Mouse (Mus musculus) forebrain, embryonic 10.5 days (tissue): ENCODE measurements around the gene Allc. TPM values are rescaled to one million over a fixed set of nuclear protein-coding genes. Genes with fewer than 3 reads are reported as not detected.
A peak's percentile ranks its signal among the peaks of the same experiment; 100 is the strongest.

Source experiments
- DNase-seq: peaks from one replicate; pipeline ENCODE4 v3.0.0-alpha.2; 2017; ENCODE audit warnings: low spot score; ENCODE audit errors: extremely low spot score
- H3K27ac ChIP-seq: fragments of 300-500 bp; sonication (generic); 2 replicates; pipeline ENCODE4 v1.5.1; 2016; ENCODE audit warnings: mild to moderate bottlenecking
- H3K27me3 ChIP-seq: fragments of 300-500 bp; sonication (generic); 2 replicates; pipeline ENCODE4 v1.6.1; 2016; ENCODE audit warnings: mild to moderate bottlenecking; ENCODE audit not compliant: poor library complexity, severe bottlenecking
- H3K36me3 ChIP-seq: fragments of 300-500 bp; sonication (generic); replicated peaks from 2 replicates; pipeline ENCODE4 v1.6.1; 2016; ENCODE audit warnings: mild to moderate bottlenecking, moderate library complexity
- H3K4me1 ChIP-seq: fragments of 300-500 bp; sonication (generic); 2 replicates; pipeline ENCODE4 v1.6.1; 2016
- H3K4me3 ChIP-seq: fragments of 300-500 bp; sonication (generic); 2 replicates; pipeline ENCODE4 v1.5.1; 2016; ENCODE audit warnings: mild to moderate bottlenecking, moderate library complexity
- H3K9me3 ChIP-seq: fragments of 300-500 bp; sonication (generic); 2 replicates; pipeline ENCODE4 v1.6.1; 2016; ENCODE audit warnings: mild to moderate bottlenecking, moderate library complexity
- WGBS: fragments of 180-500 bp; shearing (Covaris S2); methylation state at CpG from one replicate; pipeline ENCODE4 v1.1.7; 2016; 5-methylcytosine and 5-hydroxymethylcytosine counted together
- polyA plus RNA-seq: library from polyadenylated mRNA; unstranded; fragments of >200 nt; fragmentation: Nextera tagmentation; extraction: Ambion mirVana; gene quantifications from 2 replicates; pipeline ENCODE4 v1.2.1, GENCODE M21; 2016

Gene Allc
- polyA plus RNA-seq, 1 experiment from 2014 or later: not detected

GRCm38 (mm10) chr12:28603494-28603893 is 21.2 kb upstream of the Allc start:
- H3K36me3 ChIP-seq: no peaks in the 10 kb centered on the region
- no peak overlapping the region for H3K27ac ChIP-seq
- H3K27me3 ChIP-seq: no peaks in the 10 kb centered on the region
- H3K4me3 ChIP-seq: no peak overlapping the region
- H3K4me1 ChIP-seq: peaks cover 25% of the 10 kb centered on the region
- WGBS: 89% methylated on average over 1 of the region's 1 CpGs
- no peaks in the 10 kb centered on the region for H3K9me3 ChIP-seq
- DNase-seq: no peak

GRCm38 (mm10) chr12:28602259-28602658 is 19.9 kb upstream of the Allc start:
- H3K27me3 ChIP-seq: no peaks in the 10 kb centered on the region
- WGBS: 20% methylated on average over 4 of the region's 4 CpGs
- H3K4me1 ChIP-seq: peaks cover 15% of the 10 kb centered on the region
- DNase-seq: no peak
- H3K9me3 ChIP-seq: no peaks in the 10 kb centered on the region
- H3K36me3 ChIP-seq: no peaks in the 10 kb centered on the region
- peak overlapping the region; percentile 48; the same call in 1 of the 2 replicates for H3K27ac ChIP-seq
- H3K4me3 ChIP-seq: no peak overlapping the region

- WGBS: 58% methylated on average over 2 of the region's 2 CpGs
- H3K4me3 ChIP-seq: no peak overlapping the region
- H3K4me1 ChIP-seq: peaks cover 15% of the 10 kb centered on the region
- no peak overlapping the region for H3K27ac ChIP-seq
- H3K27me3 ChIP-seq: no peaks in the 10 kb centered on the region
- H3K9me3 ChIP-seq: no peaks in the 10 kb centered on the region
- no peak for DNase-seq
- no peaks in the 10 kb centered on the region for H3K36me3 ChIP-seq
These were observed 16.2 kb upstream of the Allc start for GRCm38 (mm10) chr12:28598526-28598991.

GRCm38 (mm10) chr12:28598110-28598509 is 15.8 kb upstream of the Allc start:
- H3K4me1 ChIP-seq: peaks cover 15% of the 10 kb centered on the region

GRCm38 (mm10) chr12:28597699-28598098 is 15.4 kb upstream of the Allc start:
- Histone ChIP-seq H3K27me3 (no peaks in the 10 kb centered on the region), H3K36me3 (no peaks in the 10 kb centered on the region), H3K4me3 (no peak overlapping the region), H3K9me3 (no peaks in the 10 kb centered on the region), H3K4me1 (peaks cover 15% of the 10 kb centered on the region), H3K27ac (no peak overlapping the region)
- 94% methylated on average over 9 of the region's 9 CpGs for WGBS
- no peak for DNase-seq

More at GRCm38 (mm10) chr12:28598110-28598509, 15.8 kb upstream of the Allc start:
- H3K9me3 ChIP-seq: no peaks in the 10 kb centered on the region
- DNase-seq: no peak
- H3K4me3 ChIP-seq: no peak overlapping the region
- WGBS: 69% methylated on average over 3 of the region's 3 CpGs
- H3K27ac ChIP-seq: no peak overlapping the region
- no peaks in the 10 kb centered on the region for H3K36me3 ChIP-seq
- H3K27me3 ChIP-seq: no peaks in the 10 kb centered on the region

DNA sequence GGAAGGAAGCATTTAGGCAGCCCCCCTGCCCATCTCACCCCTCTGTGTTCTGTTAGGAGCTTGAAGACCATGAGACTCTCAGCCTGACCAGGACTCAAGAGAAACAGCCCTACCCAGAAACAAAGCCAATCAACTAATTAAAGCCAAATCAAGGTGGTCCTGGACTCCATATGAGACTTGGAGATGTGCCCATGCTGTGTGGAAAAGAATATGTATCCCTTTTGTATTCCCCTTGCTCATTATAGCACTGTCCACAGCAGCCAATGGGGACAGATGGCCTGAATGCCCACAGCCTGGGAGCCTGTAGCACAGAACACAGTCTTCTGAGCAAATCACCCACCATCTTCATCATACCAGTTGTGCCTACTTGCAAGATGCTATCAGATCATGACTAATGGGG is 14.5 kb upstream of the Allc start:
- 0 out of 2 replicates have a peak, but pooled peaks cover 2% of the 10 kb centered on the region for H3K27me3 ChIP-seq
- H3K36me3 ChIP-seq: no peaks in the 10 kb centered on the region
- H3K27ac ChIP-seq: no peak overlapping the region
- no peaks in the 10 kb centered on the region for H3K9me3 ChIP-seq
- DNase-seq: no peak
- H3K4me3 ChIP-seq: no peak overlapping the region
- peaks cover 6% of the 10 kb centered on the region for H3K4me1 ChIP-seq

- Histone ChIP-seq H3K4me3 (no peak overlapping the region), H3K27me3 (peaks cover 38% of the 10 kb centered on the region), H3K9me3 (no peaks in the 10 kb centered on the region), H3K4me1 (peaks cover 15% of the 10 kb centered on the region; the same call in 1 of the 2 replicates), H3K36me3 (no peaks in the 10 kb centered on the region), H3K27ac (no peak overlapping the region)
- WGBS: 57% methylated on average over 13 of the region's 13 CpGs
- DNase-seq: no peak
These were observed 8.1 kb upstream of the Allc start for GRCm38 (mm10) chr12:28590428-28590827.

DNA sequence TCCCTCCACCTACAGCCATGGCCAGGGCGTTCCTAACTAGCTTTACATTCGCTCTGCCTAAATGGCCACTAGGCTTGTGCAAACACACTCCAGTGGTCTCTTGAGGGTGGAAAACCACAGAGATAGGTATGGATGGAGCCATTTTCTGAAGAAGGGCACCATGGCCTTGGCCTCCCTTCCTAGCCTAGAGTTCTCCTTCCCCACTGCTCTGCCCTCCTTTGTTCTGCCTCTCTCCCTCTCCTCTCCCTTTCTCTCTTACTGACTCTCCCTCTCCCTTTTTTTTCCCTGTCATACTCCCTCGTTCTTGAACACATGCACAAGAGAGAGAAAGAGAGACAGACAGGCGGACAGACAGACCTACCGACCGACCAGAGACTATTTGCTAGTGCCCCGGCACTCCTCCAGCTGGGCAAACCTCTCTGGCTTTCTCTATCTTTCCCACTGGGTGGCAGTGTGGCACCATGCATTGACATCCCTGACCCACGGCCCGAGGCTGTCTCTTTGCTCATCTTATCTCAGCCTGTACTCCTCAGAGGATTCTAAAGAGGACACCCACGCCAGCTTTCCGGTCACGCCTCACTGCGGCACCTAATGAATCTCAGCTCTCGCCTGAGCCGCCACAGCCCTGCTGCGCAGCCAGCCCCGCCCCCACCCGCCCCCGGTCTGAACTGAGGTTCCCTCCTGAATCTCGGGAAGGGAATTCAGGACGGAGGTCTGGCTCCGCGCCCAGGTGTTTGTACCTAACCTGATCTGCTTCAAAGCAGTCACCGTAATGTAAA is 7.0 kb upstream of the Allc start:
- peak; percentile 83 for DNase-seq
- peak overlapping the region; percentile 75 for H3K27ac ChIP-seq
- H3K27me3 ChIP-seq: peaks cover 38% of the 10 kb centered on the region
- WGBS: 10% methylated on average over 24 of the region's 24 CpGs
- H3K4me1 ChIP-seq: peaks cover 15% of the 10 kb centered on the region; the same call in 1 of the 2 replicates
- H3K36me3 ChIP-seq: no peaks in the 10 kb centered on the region
- peak overlapping the region; percentile 58 for H3K4me3 ChIP-seq
- H3K9me3 ChIP-seq: no peaks in the 10 kb centered on the region

DNA sequence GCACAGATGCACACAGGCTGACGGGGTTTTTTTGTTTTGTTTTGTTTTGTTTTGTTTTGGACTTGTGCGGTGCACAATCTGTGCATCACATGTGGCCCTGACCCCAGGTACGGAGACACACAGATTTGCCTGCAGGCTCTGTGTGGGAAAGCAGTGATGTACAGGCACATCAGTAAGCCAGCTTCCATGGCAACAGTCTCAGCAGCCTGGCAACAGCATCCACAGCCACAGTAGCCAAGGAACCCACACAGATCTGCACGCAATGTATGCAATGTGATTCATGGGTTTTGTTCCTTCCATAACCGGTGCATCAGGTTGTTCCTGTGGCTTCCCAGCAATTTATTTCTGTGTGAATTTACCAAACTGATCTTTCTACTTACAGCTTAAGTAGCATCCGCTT is 5.6 kb upstream of the Allc start:
- Histone ChIP-seq H3K36me3 (no peaks in the 10 kb centered on the region), H3K4me3 (no peak overlapping the region), H3K27ac (no peak overlapping the region), H3K9me3 (no peaks in the 10 kb centered on the region), H3K27me3 (peaks cover 38% of the 10 kb centered on the region), H3K4me1 (peaks cover 15% of the 10 kb centered on the region; the same call in 1 of the 2 replicates)
- DNase-seq: no peak
- WGBS: 86% methylated on average over 6 of the region's 6 CpGs

DNA sequence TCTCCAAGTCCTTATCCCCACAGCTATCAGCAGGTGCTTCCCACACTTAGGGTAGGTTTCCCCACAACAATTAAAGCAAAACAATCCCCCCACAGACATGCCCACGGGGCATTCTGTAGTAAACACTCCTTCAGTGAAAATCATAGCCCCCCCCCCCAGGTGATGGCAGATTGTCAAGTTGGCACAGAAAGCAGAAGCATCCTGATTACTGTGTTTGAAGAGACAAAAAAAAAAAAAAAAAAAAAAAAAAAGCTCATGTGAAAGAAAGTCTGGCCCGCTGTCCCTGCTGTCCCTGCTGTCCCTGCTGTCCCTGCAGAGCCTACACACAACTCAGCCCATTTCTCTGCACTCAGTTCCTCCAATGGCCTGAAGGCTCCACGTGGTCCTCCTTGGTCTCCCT is 1.7 kb upstream of the Allc start:
- WGBS: 71% methylated on average over 3 of the region's 3 CpGs

GRCm38 (mm10) chr12:28579132-28579531 is 3.2 kb downstream of the Allc start:
- Histone ChIP-seq H3K36me3 (no peaks in the 10 kb centered on the region), H3K27me3 (no peaks in the 10 kb centered on the region), H3K4me3 (no peak overlapping the region), H3K4me1 (no peaks in the 10 kb centered on the region), H3K9me3 (peaks cover 7% of the 10 kb centered on the region; the same call in 1 of the 2 replicates), H3K27ac (no peak overlapping the region)
- DNase-seq: peak; percentile 28
- 37% methylated on average over 4 of the region's 4 CpGs for WGBS

More for the DNA sequence above, 1.7 kb upstream of the Allc start:
- H3K4me3 ChIP-seq: no peak overlapping the region
- no peaks in the 10 kb centered on the region for H3K36me3 ChIP-seq
- peaks cover 2% of the 10 kb centered on the region; the same call in 1 of the 2 replicates for H3K4me1 ChIP-seq
- H3K27ac ChIP-seq: no peak overlapping the region
- no peaks in the 10 kb centered on the region for H3K9me3 ChIP-seq
- H3K27me3 ChIP-seq: peaks cover 13% of the 10 kb centered on the region
- no peak for DNase-seq

GRCm38 (mm10) chr12:28578147-28578546 is 4.2 kb downstream of the Allc start:
- WGBS: 91% methylated on average over 3 of the region's 3 CpGs
- Histone ChIP-seq H3K27ac (no peak overlapping the region), H3K27me3 (no peaks in the 10 kb centered on the region), H3K4me1 (no peaks in the 10 kb centered on the region), H3K4me3 (no peak overlapping the region), H3K36me3 (no peaks in the 10 kb centered on the region), H3K9me3 (peaks cover 10% of the 10 kb centered on the region; the same call in 1 of the 2 replicates)
- DNase-seq: no peak

DNA sequence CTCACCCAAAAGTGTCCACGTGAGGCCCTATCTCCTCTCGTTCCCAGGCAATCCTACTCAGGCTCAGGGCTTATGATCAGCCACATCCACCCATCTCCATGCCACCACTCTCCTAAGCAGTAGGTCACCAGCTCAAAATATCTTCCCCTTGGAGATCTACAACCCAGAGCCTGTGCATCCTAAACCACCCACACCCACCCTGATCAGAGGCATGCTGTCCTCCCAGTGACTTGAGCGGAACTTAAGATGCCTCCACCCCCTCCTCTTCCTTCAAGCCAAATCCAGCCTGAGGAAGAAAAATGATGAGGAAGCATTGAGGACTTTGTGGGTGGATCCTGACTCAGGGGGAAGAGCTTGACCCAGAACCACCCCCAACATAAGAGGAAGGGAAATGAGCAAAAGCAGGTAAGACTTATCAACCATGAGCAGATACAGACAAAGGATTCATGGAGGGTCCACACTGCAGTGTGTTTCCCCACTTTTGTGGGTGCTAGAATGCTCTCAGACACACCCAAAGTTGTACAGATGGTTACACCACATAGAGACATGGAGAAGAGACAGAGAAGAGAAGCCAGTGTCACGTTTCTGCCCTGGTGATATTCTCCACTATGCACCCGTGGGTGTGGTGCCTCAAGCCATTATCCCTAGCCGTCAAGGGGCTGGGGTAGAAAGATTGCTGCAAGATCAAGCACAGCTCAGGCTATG is 6.8 kb downstream of the Allc start:
- DNase-seq: no peak
- Histone ChIP-seq H3K27ac (no peak overlapping the region), H3K27me3 (no peaks in the 10 kb centered on the region), H3K9me3 (peaks cover 10% of the 10 kb centered on the region; the same call in 1 of the 2 replicates), H3K36me3 (no peaks in the 10 kb centered on the region), H3K4me1 (no peaks in the 10 kb centered on the region; the same call in 1 of the 2 replicates), H3K4me3 (no peak overlapping the region)
- 81% methylated on average over 6 of the region's 6 CpGs for WGBS
